Mouse (Mus musculus) kidney, postnatal 0 days (tissue): ENCODE data around the gene Il3. TPM values are rescaled to one million over a fixed set of nuclear protein-coding genes. Genes with fewer than 3 reads are reported as not detected.

Experiments
- ATAC-seq: fragments of 200-750 bp; cut with Nextera tagmentation; replicated peaks from 2 replicates; pipeline ENCODE4 v1.8.0; 2017; ENCODE audit warnings: low read depth, moderate number of reproducible peaks, moderate TSS enrichment, moderate library complexity; ENCODE audit not compliant: low FRiP score
- DNase-seq: peaks from one replicate; pipeline ENCODE4 v3.0.0-alpha.2; 2016; ENCODE audit warnings: low spot score
- H3K27ac ChIP-seq: fragments of 300-500 bp; sonication (generic); 2 replicates; pipeline ENCODE4 v1.5.1; 2014; ENCODE audit warnings: mild to moderate bottlenecking
- H3K27me3 ChIP-seq: fragments of 300-500 bp; sonication (generic); 2 replicates; pipeline ENCODE4 v1.6.1; 2014; ENCODE audit warnings: low read length, mixed read lengths; ENCODE audit not compliant: insufficient read depth
- H3K36me3 ChIP-seq: fragments of 300-500 bp; sonication (generic); 2 replicates; pipeline ENCODE4 v1.6.1; 2014; ENCODE audit warnings: low read length, mixed read lengths; ENCODE audit not compliant: insufficient read depth
- H3K4me1 ChIP-seq: fragments of 300-500 bp; sonication (generic); replicated peaks from 2 replicates; pipeline ENCODE4 v1.6.1; 2014; ENCODE audit warnings: antibody characterized with exemption, low read length, mixed read lengths; ENCODE audit not compliant: insufficient read depth
- H3K4me2 ChIP-seq: fragments of 300-500 bp; sonication (generic); 2 replicates; pipeline ENCODE4 v1.6.1; 2014; ENCODE audit warnings: mild to moderate bottlenecking, low read length, moderate library complexity, mixed read lengths
- H3K4me3 ChIP-seq: fragments of 300-500 bp; sonication (generic); replicated peaks from 2 replicates; pipeline ENCODE4 v1.5.1; 2014; ENCODE audit warnings: low read depth, low read length
- H3K9ac ChIP-seq: fragments of 300-500 bp; sonication (generic); 2 replicates; pipeline ENCODE4 v1.6.1; 2014; ENCODE audit warnings: low read depth, low read length
- H3K9me3 ChIP-seq: fragments of 300-500 bp; sonication (generic); replicated peaks from 2 replicates; pipeline ENCODE4 v1.6.1; 2016; ENCODE audit warnings: low read length, inconsistent platforms, mixed read lengths
- CTCF ChIP-seq: IDR thresholded peaks from 2 replicates; pipeline ENCODE4 v1.5.1; 2016; ENCODE audit warnings: antibody characterized with exemption, low read depth, mild to moderate bottlenecking, moderate library complexity
- WGBS: fragments of 180-500 bp; shearing (Covaris S2); extraction: QIAGEN DNeasy Blood & Tissue Kit; methylation state at CpG from one replicate; pipeline ENCODE4 v1.1.7; 2014; 5-methylcytosine and 5-hydroxymethylcytosine counted together
- polyA plus RNA-seq: library from polyadenylated mRNA; unstranded; fragments of >200 nt; fragmentation: Nextera tagmentation; extraction: Ambion mirVana; gene quantifications from 2 replicates; pipeline ENCODE4 v1.2.1, GENCODE M21; 2015

The Il3 gene
- polyA plus RNA-seq, 1 experiment from 2014 or later: not detected

GRCm38 (mm10) chr11:54310588-54310987 lies 43.5 kb upstream of the Il3 start:
- ATAC-seq (no peak), DNase-seq (no peak)
- no peak for TF ChIP-seq CTCF
- H3K4me2 ChIP-seq: no peak overlapping the region
- no peaks in the 10 kb centered on the region for H3K4me1 ChIP-seq
- H3K9ac ChIP-seq: no peak overlapping the region
- H3K27me3 ChIP-seq: no peaks in the 10 kb centered on the region
- H3K4me3 ChIP-seq: no peak overlapping the region
- H3K36me3 ChIP-seq: no peaks in the 10 kb centered on the region
- no peaks in the 10 kb centered on the region for H3K9me3 ChIP-seq
- no peak overlapping the region for H3K27ac ChIP-seq
- 62% methylated on average over 2 of the region's 2 CpGs for WGBS

- ATAC-seq: no peak
- 69% methylated on average over 7 of the region's 7 CpGs for WGBS
- peak; percentile 55 for DNase-seq
These were observed 40.2 kb upstream of the Il3 start for GRCm38 (mm10) chr11:54307139-54307816.

GRCm38 (mm10) chr11:54305331-54305730 lies 38.3 kb upstream of the Il3 start:
- WGBS: 65% methylated on average over 3 of the region's 3 CpGs
- no peaks in the 10 kb centered on the region for H3K27me3 ChIP-seq
- H3K27ac ChIP-seq: no peak overlapping the region
- DNase-seq (no peak), ATAC-seq (no peak)
- no peak overlapping the region for H3K4me2 ChIP-seq
- no peaks in the 10 kb centered on the region for H3K9me3 ChIP-seq
- no peak overlapping the region for H3K4me3 ChIP-seq
- no peaks in the 10 kb centered on the region for H3K36me3 ChIP-seq
- TF ChIP-seq CTCF: no peak
- H3K9ac ChIP-seq: no peak overlapping the region
- 0 out of 2 replicates have a peak, but pooled peaks cover 3% of the 10 kb centered on the region for H3K4me1 ChIP-seq

More at GRCm38 (mm10) chr11:54307139-54307816, 40.2 kb upstream of the Il3 start:
- no peaks in the 10 kb centered on the region for H3K27me3 ChIP-seq
- H3K4me2 ChIP-seq: no peak overlapping the region
- no peaks in the 10 kb centered on the region for H3K36me3 ChIP-seq
- no peak overlapping the region for H3K4me3 ChIP-seq
- no peak overlapping the region for H3K9ac ChIP-seq
- H3K27ac ChIP-seq: no peak overlapping the region
- no peaks in the 10 kb centered on the region for H3K9me3 ChIP-seq
- 0 out of 2 replicates have a peak, but pooled peaks cover 3% of the 10 kb centered on the region for H3K4me1 ChIP-seq
- peak; percentile 69 for TF ChIP-seq CTCF

- peak overlapping the region; percentile 91 for H3K4me2 ChIP-seq
- H3K27me3 ChIP-seq: no peaks in the 10 kb centered on the region
- no peak overlapping the region for H3K27ac ChIP-seq
- no peak for TF ChIP-seq CTCF
- H3K4me3 ChIP-seq: peak overlapping the region; percentile 44
- H3K36me3 ChIP-seq: no peaks in the 10 kb centered on the region
- no peak overlapping the region for H3K9ac ChIP-seq
- no peak for ATAC-seq
- H3K9me3 ChIP-seq: no peaks in the 10 kb centered on the region
- 0 out of 2 replicates have a peak, but pooled peaks cover 3% of the 10 kb centered on the region for H3K4me1 ChIP-seq
- DNase-seq: no peak
- 4% methylated on average over 7 of the region's 7 CpGs for WGBS
These were observed 37.4 kb upstream of the Il3 start for GRCm38 (mm10) chr11:54304471-54304873.

GRCm38 (mm10) chr11:54303728-54304470 lies 36.8 kb upstream of the Il3 start, which contains the start of gene Acsl6:
Acsl6 (plus strand) TSS chr11:54303798.
- Histone ChIP-seq H3K4me2 (peak within 1 kb of the TSS; percentile 91), H3K36me3 (no peaks in the 10 kb centered on the region), H3K27me3 (no peaks in the 10 kb centered on the region), H3K9me3 (no peaks in the 10 kb centered on the region), H3K27ac (no peak within 1 kb of the TSS), H3K4me1 (0 out of 2 replicates have a peak, but pooled peaks cover 3% of the 10 kb centered on the region), H3K4me3 (peak within 1 kb of the TSS; percentile 44), H3K9ac (0 out of 2 replicates have a peak within 1 kb of the TSS, but pooled peaks have one; percentile 0)
- WGBS: under 1% methylated on average over 52 of the region's 59 CpGs
- 0 out of 2 replicates have a peak, but pooled peaks have one; percentile 21 for ATAC-seq
- DNase-seq: peak; percentile 13
- no peak for TF ChIP-seq CTCF

- TF ChIP-seq CTCF: no peak
- no peak overlapping the region for H3K4me2 ChIP-seq
- H3K4me3 ChIP-seq: no peak overlapping the region
- WGBS: 15% methylated on average over 6 of the region's 6 CpGs
- H3K9me3 ChIP-seq: no peaks in the 10 kb centered on the region
- H3K27ac ChIP-seq: no peak overlapping the region
- H3K27me3 ChIP-seq: no peaks in the 10 kb centered on the region
- H3K36me3 ChIP-seq: no peaks in the 10 kb centered on the region
- 0 out of 2 replicates have a peak, but pooled peaks cover 3% of the 10 kb centered on the region for H3K4me1 ChIP-seq
- ATAC-seq (no peak), DNase-seq (peak; percentile 84)
- no peak overlapping the region for H3K9ac ChIP-seq
These were observed 36.1 kb upstream of the Il3 start for GRCm38 (mm10) chr11:54303076-54303727.
